Mouse (Mus musculus) kidney, embryonic 16.5 days (tissue): ENCODE data around the gene Itgb1bp1. TPM values are rescaled to one million over a fixed set of nuclear protein-coding genes. Genes with fewer than 3 reads are reported as not detected.

Experiments
- ATAC-seq: fragments of 200-750 bp; cut with Nextera tagmentation; 2 replicates; pipeline ENCODE4 v1.8.0; 2017; ENCODE audit warnings: moderate TSS enrichment; ENCODE audit not compliant: low FRiP score, low TSS enrichment
- H3K27ac ChIP-seq: fragments of 300-500 bp; sonication (generic); 2 replicates; pipeline ENCODE4 v1.5.1; 2014; ENCODE audit warnings: low read length
- H3K27me3 ChIP-seq: fragments of 300-500 bp; sonication (generic); 2 replicates; pipeline ENCODE4 v1.6.1; 2014; ENCODE audit warnings: low read length, control low read depth, mixed read lengths; ENCODE audit not compliant: insufficient read depth
- H3K36me3 ChIP-seq: fragments of 300-500 bp; sonication (generic); 2 replicates; pipeline ENCODE4 v1.6.1; 2014; ENCODE audit warnings: low read length, control low read depth, mixed read lengths; ENCODE audit not compliant: insufficient read depth
- H3K4me1 ChIP-seq: fragments of 300-500 bp; sonication (generic); 2 replicates; pipeline ENCODE4 v1.6.1; 2014; ENCODE audit warnings: low read length, control low read depth, mixed read lengths; ENCODE audit not compliant: insufficient read depth
- H3K4me2 ChIP-seq: fragments of 300-500 bp; sonication (generic); replicated peaks from 2 replicates; pipeline ENCODE4 v1.6.1; 2014; ENCODE audit warnings: low read depth, low read length
- H3K4me3 ChIP-seq: fragments of 300-500 bp; sonication (generic); 2 replicates; pipeline ENCODE4 v1.5.1; 2014; ENCODE audit warnings: mild to moderate bottlenecking, low read length
- H3K9ac ChIP-seq: fragments of 300-500 bp; sonication (generic); replicated peaks from 2 replicates; pipeline ENCODE4 v1.6.1; 2014; ENCODE audit warnings: low read length
- H3K9me3 ChIP-seq: fragments of 300-500 bp; sonication (generic); 2 replicates; pipeline ENCODE4 v1.6.1; 2016; ENCODE audit warnings: low read length, control low read depth
- WGBS: fragments of 180-500 bp; shearing (Covaris S2); extraction: QIAGEN DNeasy Blood & Tissue Kit; methylation state at CpG from one replicate; pipeline ENCODE4 v1.1.7; 2014; 5-methylcytosine and 5-hydroxymethylcytosine counted together
- polyA plus RNA-seq: library from polyadenylated mRNA; unstranded; fragments of >200 nt; fragmentation: Nextera tagmentation; extraction: Ambion mirVana; gene quantifications from 2 replicates; pipeline ENCODE4 v1.2.1, GENCODE M21; 2015

Itgb1bp1 gene
- polyA plus RNA-seq, 1 experiment from 2014 or later, result 46.9 TPM

DNA sequence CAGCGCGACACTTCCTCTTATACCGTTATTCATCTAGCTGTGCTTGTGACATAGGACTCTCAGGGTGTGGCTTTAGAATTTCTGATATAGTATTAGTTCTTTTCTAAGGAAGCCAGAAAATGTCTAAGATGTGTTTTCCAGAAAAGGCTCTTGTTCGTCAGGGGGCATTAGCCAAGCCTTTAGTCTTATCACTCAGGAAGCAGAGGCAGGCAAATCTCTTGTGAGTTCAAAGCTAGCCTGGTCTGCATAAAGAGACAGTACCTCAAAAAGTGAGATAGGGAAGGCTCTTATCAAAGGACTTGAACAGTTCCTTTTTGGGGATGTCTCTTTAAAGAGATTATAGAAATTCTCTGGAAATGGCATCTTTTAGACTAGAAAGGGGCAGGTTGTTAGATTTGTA, 57.4 kb downstream of the Itgb1bp1 start:
- H3K4me1 ChIP-seq, result peaks cover 12% of the 10 kb centered on the region; the same call in 1 of the 2 replicates
- 96% methylated on average over 4 of the region's 4 CpGs for WGBS
- no peak overlapping the region for H3K4me2 ChIP-seq
- ATAC-seq, result no peak
- no peak overlapping the region for H3K27ac ChIP-seq
- no peaks in the 10 kb centered on the region for H3K9me3 ChIP-seq
- no peaks in the 10 kb centered on the region for H3K27me3 ChIP-seq
- H3K4me3 ChIP-seq, result no peak overlapping the region
- H3K9ac ChIP-seq, result no peak overlapping the region
- H3K36me3 ChIP-seq, result peaks cover 20% of the 10 kb centered on the region; the same call in 1 of the 2 replicates

DNA sequence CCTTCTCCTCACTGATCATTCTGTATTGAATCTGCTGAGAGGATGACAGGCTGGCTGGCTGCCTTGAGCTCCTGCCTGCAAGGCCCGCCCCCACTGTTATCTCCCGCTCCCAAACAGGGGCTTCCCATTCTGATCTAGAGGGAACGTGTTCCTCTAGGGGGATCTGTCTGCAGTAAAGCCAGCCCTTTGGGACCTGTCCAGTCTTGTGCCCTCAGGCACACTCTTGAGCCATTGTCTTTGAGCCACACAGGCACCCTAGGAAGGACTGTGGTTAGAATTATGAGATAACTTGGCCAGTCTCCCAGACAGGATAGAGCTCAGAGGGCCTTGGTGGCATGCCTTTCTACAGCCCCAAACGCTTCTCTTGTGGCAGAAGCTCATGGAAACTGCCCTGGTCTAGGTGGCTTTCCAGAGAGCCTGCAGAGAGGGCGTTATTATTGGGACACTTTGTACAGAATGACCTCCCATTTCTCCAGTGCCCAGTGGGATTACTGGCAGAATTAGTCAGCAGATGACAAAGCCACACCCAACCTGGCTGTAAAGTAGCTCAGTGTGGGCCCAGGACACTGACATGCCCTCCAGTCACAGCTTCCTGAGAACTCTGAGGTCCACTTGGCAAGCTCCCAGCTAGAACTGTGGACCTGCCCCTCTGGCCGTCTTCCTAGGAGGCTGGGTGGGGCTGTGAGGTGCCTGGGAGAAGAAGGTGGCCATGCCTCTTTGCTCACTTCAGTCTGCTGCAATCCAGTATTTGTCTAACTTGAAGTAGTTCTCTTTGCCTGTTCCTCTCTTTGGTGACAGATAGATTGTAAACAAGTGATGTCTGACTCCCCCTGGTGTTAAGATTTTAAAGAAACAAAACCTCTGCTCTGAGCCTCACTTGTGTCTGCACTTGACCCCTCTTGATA, 58.8 kb downstream of the Itgb1bp1 start:
- Histone ChIP-seq H3K27me3 (no peaks in the 10 kb centered on the region), H3K4me3 (no peak overlapping the region), H3K9me3 (no peaks in the 10 kb centered on the region), H3K9ac (no peak overlapping the region), H3K4me1 (peaks cover 12% of the 10 kb centered on the region; the same call in 1 of the 2 replicates), H3K36me3 (peaks cover 17% of the 10 kb centered on the region; the same call in 1 of the 2 replicates), H3K4me2 (no peak overlapping the region), H3K27ac (0 out of 2 replicates have a peak overlapping the region, but pooled peaks have one; percentile 26)
- peak; percentile 61 for ATAC-seq
- 54% methylated on average over 6 of the region's 6 CpGs for WGBS

DNA sequence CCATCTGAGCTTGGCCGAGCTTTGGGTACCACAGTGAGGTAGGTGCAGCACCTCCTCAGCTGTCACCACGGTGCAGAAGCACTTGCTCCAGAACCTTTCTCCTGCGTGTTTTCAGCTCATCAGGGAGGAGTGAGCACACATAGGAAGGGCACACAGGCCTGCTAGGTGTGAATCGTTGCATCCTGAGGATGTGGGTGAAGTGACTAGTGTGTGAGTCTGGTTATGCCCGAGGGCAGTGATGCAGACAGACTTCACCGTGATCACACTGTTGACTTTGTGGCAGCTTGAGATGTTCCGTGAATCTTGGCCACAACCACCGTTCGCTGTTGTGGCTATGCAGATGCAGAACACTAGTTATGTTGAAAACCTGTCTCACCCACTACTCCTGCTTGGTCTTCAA, 59.8 kb downstream of the Itgb1bp1 start:
- H3K4me3 ChIP-seq, result no peak overlapping the region
- H3K9ac ChIP-seq, result no peak overlapping the region
- H3K9me3 ChIP-seq, result no peaks in the 10 kb centered on the region
- H3K4me1 ChIP-seq, result peaks cover 12% of the 10 kb centered on the region; the same call in 1 of the 2 replicates
- no peak overlapping the region for H3K27ac ChIP-seq
- WGBS, result 84% methylated on average over 9 of the region's 9 CpGs
- H3K36me3 ChIP-seq, result peaks cover 14% of the 10 kb centered on the region; the same call in 1 of the 2 replicates
- no peak for ATAC-seq
- H3K27me3 ChIP-seq, result no peaks in the 10 kb centered on the region
- no peak overlapping the region for H3K4me2 ChIP-seq

DNA sequence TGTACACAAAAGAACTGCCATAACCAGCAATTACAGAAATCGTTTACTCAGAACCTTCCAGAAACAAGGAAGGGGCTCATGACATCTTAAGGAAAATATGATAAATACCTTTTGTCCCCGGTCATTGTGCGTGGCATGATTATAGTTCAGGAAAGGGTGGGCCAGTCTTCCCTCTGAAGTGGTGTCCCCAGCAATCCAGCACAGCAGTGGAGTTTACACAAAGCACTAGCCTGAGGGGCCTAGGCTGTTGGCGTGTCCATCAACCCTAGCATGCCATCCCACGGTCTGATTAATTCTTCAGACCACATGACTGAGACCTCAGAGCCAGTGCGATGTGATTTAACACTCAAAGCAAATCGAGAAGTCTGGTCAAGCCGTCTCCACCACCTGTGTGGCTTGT, 60.7 kb downstream of the Itgb1bp1 start:
- peaks cover 19% of the 10 kb centered on the region; the same call in 1 of the 2 replicates for H3K36me3 ChIP-seq
- 0 out of 2 replicates have a peak, but pooled peaks have one; percentile 24 for ATAC-seq
- no peaks in the 10 kb centered on the region for H3K27me3 ChIP-seq
- 55% methylated on average over 8 of the region's 8 CpGs for WGBS
- no peak overlapping the region for H3K4me2 ChIP-seq
- H3K27ac ChIP-seq, result no peak overlapping the region
- no peak overlapping the region for H3K9ac ChIP-seq
- peaks cover 12% of the 10 kb centered on the region; the same call in 1 of the 2 replicates for H3K4me1 ChIP-seq
- H3K9me3 ChIP-seq, result no peaks in the 10 kb centered on the region
- H3K4me3 ChIP-seq, result no peak overlapping the region

DNA sequence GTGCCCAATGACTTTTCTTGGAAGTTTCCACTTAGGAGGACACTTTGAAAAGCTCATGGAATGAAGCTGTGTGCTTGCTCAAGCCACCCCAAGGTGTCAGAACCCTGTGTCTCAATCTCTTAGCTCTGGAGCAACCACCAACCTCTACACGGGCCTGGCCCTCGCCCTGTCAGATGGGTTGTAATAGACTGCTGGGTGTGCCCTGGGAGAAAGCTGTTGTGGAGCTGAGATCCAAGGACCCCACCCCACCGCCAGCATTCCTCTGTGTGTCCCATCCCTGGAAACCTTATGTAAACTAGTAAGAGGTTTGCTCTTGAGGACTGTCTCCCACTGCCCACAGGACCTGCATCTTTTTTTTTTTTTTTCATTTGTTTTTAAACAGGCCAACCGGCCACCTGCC, 62.2 kb downstream of the Itgb1bp1 start:
- H3K4me1 ChIP-seq, result peaks cover 12% of the 10 kb centered on the region; the same call in 1 of the 2 replicates
- ATAC-seq, result no peak
- H3K4me3 ChIP-seq, result no peak overlapping the region
- H3K36me3 ChIP-seq, result peaks cover 18% of the 10 kb centered on the region
- H3K9ac ChIP-seq, result no peak overlapping the region
- WGBS, result 88% methylated on average over 4 of the region's 4 CpGs
- no peaks in the 10 kb centered on the region for H3K9me3 ChIP-seq
- no peak overlapping the region for H3K4me2 ChIP-seq
- no peak overlapping the region for H3K27ac ChIP-seq
- H3K27me3 ChIP-seq, result no peaks in the 10 kb centered on the region

DNA sequence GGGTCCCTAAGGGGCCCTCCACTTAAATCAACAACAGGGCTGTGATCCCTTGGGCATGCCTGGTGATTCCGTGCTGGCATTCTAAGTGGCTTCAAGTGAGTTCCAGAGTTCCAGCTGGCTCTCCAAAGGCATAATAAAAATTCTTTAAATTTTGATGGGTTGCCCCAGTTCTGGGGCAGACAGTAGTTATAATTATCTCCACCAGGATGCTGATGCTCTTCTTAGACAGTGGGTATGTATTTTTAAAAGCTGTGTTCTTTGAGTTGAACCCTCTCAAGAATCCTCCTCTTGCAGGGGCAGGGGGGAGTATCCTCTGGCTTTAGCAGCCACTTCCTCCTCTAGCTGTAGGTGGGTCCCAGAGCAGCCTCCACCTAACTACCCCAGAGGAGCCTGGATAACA, 65.5 kb downstream of the Itgb1bp1 start:
- Histone ChIP-seq H3K4me1 (no peaks in the 10 kb centered on the region), H3K9ac (no peak overlapping the region), H3K27ac (no peak overlapping the region), H3K27me3 (no peaks in the 10 kb centered on the region), H3K9me3 (no peaks in the 10 kb centered on the region), H3K4me2 (no peak overlapping the region), H3K36me3 (peaks cover 29% of the 10 kb centered on the region), H3K4me3 (no peak overlapping the region)
- no peak for ATAC-seq
- WGBS, result 83% methylated on average over 1 of the region's 1 CpGs

DNA sequence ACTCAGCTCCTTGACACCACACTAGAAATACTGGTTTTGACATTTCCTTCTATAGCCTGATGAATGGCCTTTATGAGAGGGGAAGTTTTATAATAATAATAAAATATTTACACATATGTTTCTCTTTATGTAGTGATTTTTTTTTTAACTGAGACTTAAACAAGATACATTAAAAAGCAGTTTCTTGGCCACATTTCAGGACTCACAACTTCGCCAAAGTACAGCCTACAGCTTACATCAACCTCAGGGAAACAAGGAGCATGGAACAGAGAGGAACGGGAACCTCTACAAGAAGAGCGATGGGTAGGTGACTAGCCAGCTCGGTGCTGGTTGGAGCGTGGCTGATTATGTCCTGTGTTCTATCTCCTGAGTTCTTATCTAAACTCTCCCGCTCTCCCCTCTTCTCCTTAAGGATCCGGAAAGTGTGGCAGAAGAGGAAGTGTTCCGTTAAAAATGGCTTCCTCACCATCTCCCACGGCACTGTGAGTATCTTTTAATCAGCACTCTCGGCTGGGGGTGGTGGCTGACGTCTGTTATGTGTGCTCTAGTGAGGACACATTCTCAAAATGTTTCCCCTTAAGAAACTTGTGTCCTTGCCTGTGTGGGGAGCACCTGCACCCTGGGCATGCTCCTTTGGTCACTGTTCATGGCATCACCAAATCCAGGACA, 68.2 kb downstream of the Itgb1bp1 start:
- H3K4me3 ChIP-seq, result no peak overlapping the region
- no peak for ATAC-seq
- H3K9ac ChIP-seq, result no peak overlapping the region
- H3K4me2 ChIP-seq, result no peak overlapping the region
- H3K36me3 ChIP-seq, result peaks cover 20% of the 10 kb centered on the region
- H3K27me3 ChIP-seq, result no peaks in the 10 kb centered on the region
- H3K4me1 ChIP-seq, result peaks cover 5% of the 10 kb centered on the region
- H3K9me3 ChIP-seq, result no peaks in the 10 kb centered on the region
- 85% methylated on average over 11 of the region's 11 CpGs for WGBS
- H3K27ac ChIP-seq, result no peak overlapping the region

DNA sequence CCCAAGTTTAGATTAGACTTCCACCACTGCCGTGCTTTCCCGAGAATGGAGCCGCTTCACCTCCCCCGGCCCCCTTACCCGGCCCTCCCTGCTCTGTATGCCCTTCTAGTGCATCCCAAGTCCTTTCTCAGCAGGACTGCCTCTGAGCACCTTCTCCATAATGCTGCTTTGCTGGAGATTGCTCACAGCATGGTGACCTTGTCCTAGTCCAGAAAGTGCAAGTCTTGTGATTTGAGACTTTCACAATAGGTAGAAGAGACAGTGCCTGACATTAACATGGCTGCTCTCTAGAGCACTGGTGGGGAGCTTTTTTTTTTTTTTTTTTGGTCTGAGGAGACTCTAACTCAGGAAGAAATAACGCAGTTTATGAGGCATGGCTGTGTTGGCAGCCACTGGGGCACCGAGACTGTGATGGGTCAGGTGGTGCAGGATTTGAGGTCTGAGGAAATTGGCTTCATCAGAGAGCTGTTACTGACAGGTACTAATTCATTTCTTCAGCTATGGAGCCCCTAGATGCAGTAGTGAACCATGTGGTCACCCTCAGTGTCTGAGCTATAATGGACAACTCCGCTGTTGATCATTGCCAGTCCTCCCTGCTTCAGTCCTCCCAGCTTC, 71.4 kb downstream of the Itgb1bp1 start:
- H3K27ac ChIP-seq, result peak overlapping the region; percentile 38; the same call in 1 of the 2 replicates
- no peak overlapping the region for H3K9ac ChIP-seq
- no peaks in the 10 kb centered on the region for H3K9me3 ChIP-seq
- no peak overlapping the region for H3K4me2 ChIP-seq
- 55% methylated on average over 8 of the region's 8 CpGs for WGBS
- peaks cover 6% of the 10 kb centered on the region for H3K4me1 ChIP-seq
- peaks cover 11% of the 10 kb centered on the region for H3K36me3 ChIP-seq
- peak; percentile 76 for ATAC-seq
- H3K27me3 ChIP-seq, result no peaks in the 10 kb centered on the region
- H3K4me3 ChIP-seq, result no peak overlapping the region

DNA sequence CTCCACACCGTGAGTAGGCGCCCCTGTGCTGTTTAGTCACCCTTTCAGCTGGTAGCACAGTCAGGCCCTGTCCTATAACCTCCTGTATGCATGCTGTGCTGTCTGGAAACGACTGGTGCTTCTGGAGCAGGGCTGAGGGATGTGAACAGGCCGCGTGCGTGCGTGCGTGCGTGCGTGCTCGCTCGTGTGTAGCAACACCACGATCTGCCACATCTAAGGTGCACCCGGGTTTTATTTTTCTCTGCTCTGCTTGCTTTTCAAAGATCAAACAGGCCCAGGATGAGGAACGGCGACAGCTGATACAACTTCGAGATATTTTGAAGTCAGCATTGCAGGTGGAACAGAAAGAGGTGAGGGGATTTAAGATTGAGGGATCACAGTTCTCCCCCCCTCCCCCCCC, 73.2 kb downstream of the Itgb1bp1 start:
- no peaks in the 10 kb centered on the region for H3K9me3 ChIP-seq
- H3K27me3 ChIP-seq, result no peaks in the 10 kb centered on the region
- H3K9ac ChIP-seq, result no peak overlapping the region
- H3K27ac ChIP-seq, result no peak overlapping the region
- no peak overlapping the region for H3K4me2 ChIP-seq
- WGBS, result 64% methylated on average over 17 of the region's 17 CpGs
- peaks cover 17% of the 10 kb centered on the region for H3K4me1 ChIP-seq
- no peak for ATAC-seq
- H3K36me3 ChIP-seq, result peaks cover under 1% of the 10 kb centered on the region
- no peak overlapping the region for H3K4me3 ChIP-seq
